Mouse (Mus musculus): ENCODE results near the gene Mapk3. TPM values are rescaled to one million over a fixed set of nuclear protein-coding genes. Genes with fewer than 3 reads are reported as not detected.

Mapk3 gene
- 40.3 and 40.6 TPM in 2 replicates for polyA plus RNA-seq (2015; fragmentation: Nextera tagmentation; extraction: Ambion mirVana)

GRCm38 (mm10) chr7:126759050-126759671 is at the start of gene Mapk3:
TSS of gene Mapk3 (plus strand) at chr7:126759601.

DNA sequence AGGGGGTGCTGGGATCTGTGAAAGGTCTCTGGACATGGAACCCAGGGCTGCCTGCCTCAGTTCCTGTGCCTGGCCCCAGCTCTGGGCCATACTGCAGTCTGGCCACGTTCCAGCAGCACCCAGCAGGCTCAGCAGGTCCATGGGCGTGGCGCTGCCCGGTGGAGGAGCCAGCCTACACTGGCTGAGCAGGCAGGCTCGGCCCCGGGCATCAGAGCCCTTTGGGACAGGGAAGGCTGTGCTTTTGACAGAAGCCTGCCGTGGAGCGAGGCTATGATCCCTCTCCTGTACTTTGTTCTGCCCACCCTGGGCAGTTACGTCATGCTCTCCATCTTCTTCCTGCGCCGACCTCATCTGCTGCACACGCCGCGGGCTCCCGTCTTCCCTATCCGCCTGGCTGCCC is 6.8 kb downstream of the Mapk3 start, which contains the start of gene Gdpd3:
Gene Gdpd3 (plus strand): TSS at position 134 of the 400 bp plus-strand sequence.

DNA sequence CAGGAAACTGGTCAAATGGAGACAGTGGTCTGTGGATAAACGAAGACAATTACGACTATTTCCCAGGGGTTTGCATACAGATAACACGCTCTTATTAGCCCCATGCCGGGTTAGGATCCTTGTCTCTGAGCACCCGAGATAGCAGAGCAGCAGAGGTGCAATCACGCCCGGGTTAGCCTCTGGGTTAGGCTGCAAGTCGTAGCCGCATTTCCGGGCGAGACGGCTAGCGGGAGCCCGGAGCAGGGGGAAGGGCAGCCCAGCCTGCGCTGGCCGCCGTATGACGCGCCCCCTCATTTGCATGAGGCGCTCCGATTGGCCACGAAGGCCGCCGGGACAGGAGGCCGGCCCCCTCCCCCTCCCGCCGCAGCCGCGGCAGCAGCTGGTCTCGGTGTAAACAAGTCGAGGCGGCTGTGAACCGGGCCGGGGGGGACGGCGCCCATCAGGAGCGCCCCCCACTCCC is 17.2 kb downstream of the Mapk3 start, which contains the start of gene Ypel3:
Gene Ypel3 (plus strand): TSS at position 358 of the 460 bp plus-strand sequence.

DNA sequence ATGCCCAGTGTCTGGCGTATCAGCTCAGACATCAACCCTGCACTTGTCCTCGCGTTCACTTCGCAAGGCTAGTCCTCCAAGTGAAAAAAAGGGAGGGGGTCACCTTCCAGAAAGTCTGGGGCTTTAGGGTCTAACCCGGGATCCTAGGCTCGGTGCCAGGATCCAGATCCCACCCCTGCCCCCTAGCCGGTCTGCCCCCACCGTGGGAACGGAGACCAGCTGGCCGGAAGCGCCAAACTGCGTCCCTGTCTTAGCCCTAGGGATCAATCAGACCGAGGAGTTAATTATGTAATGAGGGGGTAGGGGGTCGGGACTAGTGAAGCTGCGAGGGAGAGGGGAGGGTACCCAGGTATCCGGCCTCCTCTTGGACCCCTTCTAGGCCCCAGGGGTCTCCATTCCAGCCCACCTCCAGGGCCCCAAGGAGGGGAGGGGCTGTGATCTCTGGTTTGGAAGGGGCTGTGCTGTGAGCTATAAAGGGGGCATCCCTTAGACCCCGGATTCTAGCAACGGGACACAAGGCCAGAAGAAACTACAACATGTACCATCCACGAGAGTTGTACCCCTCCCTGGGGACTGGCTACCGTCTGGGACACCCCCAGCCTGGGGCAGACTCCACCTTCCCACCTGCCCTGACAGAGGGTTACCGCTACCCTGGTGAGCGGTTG is 21.7 kb downstream of the Mapk3 start, which contains the start of gene Tbx6:
Gene Tbx6 (plus strand): TSS at position 513 of the 665 bp plus-strand sequence.

GRCm38 (mm10) chr7:126791851-126792720 is 32.7 kb downstream of the Mapk3 start, which contains the start of gene Ppp4c:
TSS of gene Ppp4c (minus strand) at chr7:126792496.

GRCm38 (mm10) chr7:126797411-126798126 is 38.2 kb downstream of the Mapk3 start, which contains the start of gene Fam57b:
TSS of gene Fam57b (plus strand) at chr7:126797668.

Other genes with a start within 250 kb of the Mapk3 start
- 125 and 130 TPM in 2 replicates for gene Eif3c, start 193.2 kb upstream of the Mapk3 start, polyA plus RNA-seq (2015; fragmentation: Nextera tagmentation; extraction: Ambion mirVana)
- 0.72 and 1.1 TPM in 2 replicates for gene Apobr, start 174.7 kb upstream of the Mapk3 start, polyA plus RNA-seq (2015; fragmentation: Nextera tagmentation; extraction: Ambion mirVana)
- gene Cln3, start 173.8 kb upstream of the Mapk3 start, polyA plus RNA-seq (2015; fragmentation: Nextera tagmentation; extraction: Ambion mirVana): 11.5 and 16.2 TPM in 2 replicates
- not detected in 2 replicates for gene Il27, start 164.7 kb upstream of the Mapk3 start, polyA plus RNA-seq (2015; fragmentation: Nextera tagmentation; extraction: Ambion mirVana)
- gene Nupr1, start 128.7 kb upstream of the Mapk3 start, polyA plus RNA-seq (2015; fragmentation: Nextera tagmentation; extraction: Ambion mirVana): 28.9 and 66.2 TPM in 2 replicates
- 17.4 and 21.8 TPM in 2 replicates for gene Sgf29, start 110.3 kb upstream of the Mapk3 start, polyA plus RNA-seq (2015; fragmentation: Nextera tagmentation; extraction: Ambion mirVana)
- 27.9 and 56.4 TPM in 2 replicates for gene Sult1a1, start 83.2 kb upstream of the Mapk3 start, polyA plus RNA-seq (2015; fragmentation: Nextera tagmentation; extraction: Ambion mirVana)
- 73.2 and 75.7 TPM in 2 replicates for gene Bola2, start 64.2 kb upstream of the Mapk3 start, polyA plus RNA-seq (2015; fragmentation: Nextera tagmentation; extraction: Ambion mirVana)
- 3.7 and 5.2 TPM in 2 replicates for gene Slx1b, start 63.8 kb upstream of the Mapk3 start, polyA plus RNA-seq (2015; fragmentation: Nextera tagmentation; extraction: Ambion mirVana)
- gene Coro1a, start 51.8 kb upstream of the Mapk3 start, polyA plus RNA-seq (2015; fragmentation: Nextera tagmentation; extraction: Ambion mirVana): 12.8 and 18.1 TPM in 2 replicates
- 1.2 and 2.3 TPM in 2 replicates for gene Gdpd3, start 6.7 kb downstream of the Mapk3 start, polyA plus RNA-seq (2015; fragmentation: Nextera tagmentation; extraction: Ambion mirVana)
- 155 and 192 TPM in 2 replicates for gene Ypel3, start 17.4 kb downstream of the Mapk3 start, polyA plus RNA-seq (2015; fragmentation: Nextera tagmentation; extraction: Ambion mirVana)
- 0.15 and 0.27 TPM in 2 replicates for gene Tbx6, start 21.9 kb downstream of the Mapk3 start, polyA plus RNA-seq (2015; fragmentation: Nextera tagmentation; extraction: Ambion mirVana)
- 94.5 and 113 TPM in 2 replicates for gene Ppp4c, start 32.9 kb downstream of the Mapk3 start, polyA plus RNA-seq (2015; fragmentation: Nextera tagmentation; extraction: Ambion mirVana)
- 1.6 and 1.8 TPM in 2 replicates for gene Fam57b, start 38.1 kb downstream of the Mapk3 start, polyA plus RNA-seq (2015; fragmentation: Nextera tagmentation; extraction: Ambion mirVana)
- not detected in 2 replicates for gene 4930451I11Rik, start 72.0 kb downstream of the Mapk3 start, polyA plus RNA-seq (2015; fragmentation: Nextera tagmentation; extraction: Ambion mirVana)
- 0.24 and 0.37 TPM in 2 replicates for gene Doc2a, start 87.8 kb downstream of the Mapk3 start, polyA plus RNA-seq (2015; fragmentation: Nextera tagmentation; extraction: Ambion mirVana)
- 10.0 TPM in 2 replicates for gene Hirip3, start 102.4 kb downstream of the Mapk3 start, polyA plus RNA-seq (2015; fragmentation: Nextera tagmentation; extraction: Ambion mirVana)
- gene Ino80e, start 102.8 kb downstream of the Mapk3 start, polyA plus RNA-seq (2015; fragmentation: Nextera tagmentation; extraction: Ambion mirVana): 28.3 and 39.2 TPM in 2 replicates
- 17.4 and 18.3 TPM in 2 replicates for gene Taok2, start 125.1 kb downstream of the Mapk3 start, polyA plus RNA-seq (2015; fragmentation: Nextera tagmentation; extraction: Ambion mirVana)
- gene Tmem219, start 163.3 kb downstream of the Mapk3 start, polyA plus RNA-seq (2015; fragmentation: Nextera tagmentation; extraction: Ambion mirVana): 22.8 and 29.8 TPM in 2 replicates
- 6.0 and 7.1 TPM in 2 replicates for gene Kctd13, start 169.3 kb downstream of the Mapk3 start, polyA plus RNA-seq (2015; fragmentation: Nextera tagmentation; extraction: Ambion mirVana)
- gene Asphd1, start 190.0 kb downstream of the Mapk3 start, polyA plus RNA-seq (2015; fragmentation: Nextera tagmentation; extraction: Ambion mirVana): not detected in 2 replicates
- 0.65 and 0.96 TPM in 2 replicates for gene Sez6l2, start 191.0 kb downstream of the Mapk3 start, polyA plus RNA-seq (2015; fragmentation: Nextera tagmentation; extraction: Ambion mirVana)
- 45.2 and 57.4 TPM in 2 replicates for gene Cdipt, start 216.3 kb downstream of the Mapk3 start, polyA plus RNA-seq (2015; fragmentation: Nextera tagmentation; extraction: Ambion mirVana)
- 1.2 and 1.6 TPM in 2 replicates for gene Cdiptos, start 216.5 kb downstream of the Mapk3 start, polyA plus RNA-seq (2015; fragmentation: Nextera tagmentation; extraction: Ambion mirVana)

Data from skeletal muscle tissue, postnatal 0 days (tissue).